Mouse (Mus musculus) frontal cortex, postnatal 10 days (tissue): Measurements from ENCODE around the gene Hist1h2ad.
"Not testable (repeated sequence)": the region's sequence is repeated elsewhere in the genome, so short reads cannot be mapped to it uniquely, and the experiment has no call there.

Source experiments
- DNase-seq, 2 experiments: peaks; one replicate each; pipeline ENCODE4 v3.0.0; 2022; ENCODE audit warnings: low spot score in 2 of 2, mixed read lengths in 1 of 2

The Hist1h2ad gene

GRCm38 (mm10) chr13:23541497-23541896, 32.7 kb upstream of the Hist1h2ad start:
- DNase-seq: no peak

- DNase-seq: not testable (repeated sequence)
Observed at GRCm38 (mm10) chr13:23542225-23542980, 31.8 kb upstream of the Hist1h2ad start.

DNA sequence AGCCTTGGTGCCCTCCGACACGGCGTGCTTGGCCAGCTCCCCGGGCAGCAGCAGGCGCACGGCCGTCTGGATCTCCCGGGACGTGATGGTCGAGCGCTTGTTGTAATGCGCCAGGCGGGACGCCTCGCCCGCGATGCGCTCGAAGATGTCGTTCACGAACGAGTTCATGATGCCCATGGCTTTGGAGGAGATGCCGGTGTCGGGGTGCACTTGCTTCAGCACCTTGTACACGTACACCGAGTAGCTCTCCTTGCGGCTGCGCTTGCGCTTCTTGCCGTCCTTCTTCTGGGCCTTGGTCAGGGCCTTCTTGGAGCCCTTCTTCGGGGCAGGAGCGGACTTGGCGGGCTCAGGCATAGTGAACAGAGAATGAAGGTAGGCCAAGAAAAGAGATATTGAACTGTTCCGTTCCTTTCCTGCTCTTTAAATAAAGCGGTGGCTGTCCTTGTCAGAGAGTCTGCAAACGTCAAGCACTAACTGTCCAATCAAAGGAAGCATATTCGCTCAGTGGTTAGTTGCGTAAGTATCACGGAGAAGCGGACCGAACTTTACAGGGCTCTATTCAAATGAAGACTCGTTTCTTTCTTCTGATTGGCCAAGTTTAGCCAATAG, 31.1 kb upstream of the Hist1h2ad start, which contains the start of gene Hist1h2bh:
Hist1h2bh (minus strand) TSS at position 394 of the 609 bp plus-strand sequence.
- peak; percentile 50 to 63 for DNase-seq

- peak; percentile 57 to 66 for DNase-seq
Observed at GRCm38 (mm10) chr13:23543965-23544786, 30.0 kb upstream of the Hist1h2ad start, which contains the start of gene Hist1h3f. Hist1h3f (plus strand) TSS chr13:23544052.

GRCm38 (mm10) chr13:23544787-23545120, 29.4 kb upstream of the Hist1h2ad start:
- DNase-seq: not testable (repeated sequence)

- DNase-seq: no peak
Observed at GRCm38 (mm10) chr13:23546694-23547093, 27.5 kb upstream of the Hist1h2ad start.

- no peak for DNase-seq
Observed at GRCm38 (mm10) chr13:23550761-23551145, 23.4 kb upstream of the Hist1h2ad start.

DNA sequence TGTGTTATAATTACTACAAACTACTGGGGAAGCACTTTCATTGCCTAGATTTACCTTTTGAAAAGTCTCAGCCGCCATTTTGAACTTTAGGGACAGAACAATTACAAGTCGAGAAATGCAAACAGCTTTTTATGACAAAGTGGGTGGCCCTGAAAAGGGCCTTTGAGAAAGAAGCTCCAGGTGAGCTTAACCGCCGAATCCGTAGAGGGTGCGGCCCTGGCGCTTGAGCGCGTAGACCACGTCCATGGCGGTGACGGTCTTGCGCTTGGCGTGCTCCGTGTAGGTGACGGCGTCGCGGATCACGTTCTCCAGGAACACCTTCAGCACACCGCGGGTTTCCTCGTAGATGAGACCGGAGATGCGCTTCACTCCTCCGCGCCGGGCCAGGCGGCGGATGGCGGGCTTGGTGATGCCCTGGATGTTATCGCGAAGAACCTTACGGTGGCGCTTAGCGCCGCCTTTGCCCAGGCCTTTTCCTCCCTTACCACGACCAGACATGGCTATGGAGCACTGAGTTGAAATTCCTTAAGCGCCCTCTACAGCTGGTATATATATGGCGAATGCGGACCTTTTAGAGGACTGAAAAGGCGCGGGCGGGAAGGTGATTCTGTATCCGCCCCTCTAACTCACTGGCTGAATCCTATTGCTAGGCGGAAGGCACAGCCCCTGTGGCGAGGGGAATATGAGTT, 22.9 kb upstream of the Hist1h2ad start, which contains the start of gene Hist1h4f:
Hist1h4f (minus strand) TSS at position 503 of the 689 bp plus-strand sequence.
- DNase-seq: peak; percentile 85 to 88

DNA sequence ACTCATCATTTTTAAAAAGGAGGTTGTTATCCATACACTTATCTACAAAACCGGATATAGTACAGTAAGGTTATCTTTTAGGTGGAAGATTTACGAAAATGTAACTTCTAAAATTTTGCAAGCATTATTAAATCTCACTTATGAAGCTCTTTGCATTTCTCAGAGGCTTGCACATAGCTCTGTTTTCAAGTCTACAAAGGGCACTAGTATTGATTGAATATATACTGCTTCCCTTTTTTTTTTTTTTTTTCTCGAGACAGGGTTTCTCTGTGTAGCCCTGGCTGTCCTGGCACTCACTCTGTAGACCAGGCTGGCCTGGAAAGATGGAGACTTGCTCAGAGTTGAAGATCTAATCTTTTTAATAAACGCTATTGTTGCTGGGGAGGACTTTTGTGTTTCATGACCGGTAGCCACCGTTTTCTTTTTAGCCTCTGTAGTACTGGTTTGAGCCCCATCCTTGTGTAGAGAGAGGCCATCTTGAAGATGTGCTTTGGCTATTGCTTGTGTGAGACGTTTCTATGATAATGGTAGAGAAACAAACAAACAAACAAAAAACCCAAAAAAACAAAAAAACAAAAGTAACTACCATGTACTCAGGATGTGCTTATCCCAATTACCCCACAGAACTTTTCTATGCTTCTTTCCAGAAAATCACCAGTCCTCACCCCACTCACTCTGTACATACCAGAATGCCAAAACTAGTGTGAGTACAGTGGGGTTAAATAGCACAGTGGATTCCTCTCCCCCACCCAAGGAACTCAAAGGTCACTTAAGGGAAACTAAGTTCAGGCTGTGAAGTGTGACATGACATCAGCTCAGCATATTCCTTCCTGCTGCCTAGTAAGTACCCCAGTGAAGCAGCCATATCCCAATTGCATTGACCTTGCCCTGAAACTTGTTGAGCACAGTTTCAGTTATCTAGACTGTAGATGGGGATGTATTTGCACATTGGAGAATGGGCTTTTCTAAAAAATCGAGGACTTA, 22.0 kb upstream of the Hist1h2ad start:
- DNase-seq: no peak

DNA sequence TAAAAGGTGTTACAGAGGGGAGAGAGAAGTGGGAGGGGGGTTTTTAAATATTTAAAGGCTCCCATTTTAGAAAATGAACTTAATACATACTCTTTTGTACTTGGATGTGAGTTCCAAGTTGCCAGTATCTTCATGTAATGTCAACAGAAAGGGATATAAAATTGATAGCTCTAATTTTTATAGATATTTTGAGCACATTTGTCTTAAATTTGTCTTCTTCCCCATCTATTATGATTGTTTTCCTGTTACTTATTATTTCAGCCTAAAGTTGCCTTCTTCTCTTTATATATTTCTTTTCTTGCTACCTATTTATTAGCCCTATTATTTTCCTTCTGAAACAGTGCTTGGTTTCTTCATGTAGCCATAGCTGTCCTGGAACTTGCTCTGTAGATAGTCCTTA, 21.2 kb upstream of the Hist1h2ad start, which contains the start of gene Hist1h1d:
Hist1h1d (plus strand) TSS at position 301 of the 400 bp plus-strand sequence.
- DNase-seq: no peak

GRCm38 (mm10) chr13:23554393-23554792, 19.8 kb upstream of the Hist1h2ad start:
- DNase-seq: no peak

- peak; percentile 62 to 77 for DNase-seq
Observed at GRCm38 (mm10) chr13:23554925-23555838, 19.0 kb upstream of the Hist1h2ad start.

GRCm38 (mm10) chr13:23555839-23556416, 18.3 kb upstream of the Hist1h2ad start:
- DNase-seq: peak; percentile 54 to 58

DNA sequence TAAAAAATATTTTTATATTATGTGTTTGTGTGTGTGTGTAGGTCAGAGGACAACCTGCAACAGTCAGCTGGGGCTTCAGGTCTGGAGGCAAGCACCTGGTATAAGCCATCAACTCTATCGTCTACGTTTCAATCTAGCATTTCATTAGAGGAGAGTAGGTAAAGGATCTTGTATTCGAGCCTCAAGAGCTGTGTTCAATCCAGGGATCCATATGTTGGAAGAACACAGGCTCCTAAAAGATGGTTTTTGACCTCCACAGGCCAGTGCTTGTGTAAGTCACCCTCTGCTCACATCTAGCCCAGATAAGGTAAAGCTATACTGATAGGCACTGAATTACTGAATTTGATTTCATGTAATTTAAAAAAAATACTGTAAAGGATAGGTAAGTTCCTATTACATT, 17.3 kb upstream of the Hist1h2ad start:
- DNase-seq: no peak

GRCm38 (mm10) chr13:23560699-23561098, 13.5 kb upstream of the Hist1h2ad start:
- DNase-seq: not testable (repeated sequence)

DNA sequence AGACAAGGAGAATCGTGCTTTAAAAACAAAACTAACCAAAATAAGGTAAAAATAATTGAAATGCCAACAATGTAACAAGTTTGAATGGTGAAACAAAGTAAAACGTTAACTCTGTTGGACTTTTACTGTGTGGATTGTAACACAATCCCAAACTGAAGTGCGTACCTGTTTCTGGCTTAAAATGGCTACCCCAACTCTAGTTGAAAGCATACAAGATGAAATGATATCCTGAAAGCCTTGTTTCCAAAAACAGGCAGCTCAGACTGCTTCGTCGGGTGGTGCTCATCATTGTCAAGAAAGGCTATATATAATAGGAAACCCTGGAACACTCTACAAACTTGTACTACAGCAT, 12.7 kb upstream of the Hist1h2ad start:
- DNase-seq: not testable (repeated sequence)

GRCm38 (mm10) chr13:23561883-23562659, 12.1 kb upstream of the Hist1h2ad start, which contains the start of gene Hist1h3e:
Hist1h3e (minus strand) TSS chr13:23562369.
- DNase-seq: peak; percentile 92 to 94
